Mouse (Mus musculus) ovary, postnatal 14 days (tissue): ENCODE measurements at regions not wholly inside any gene's neighbourhood (a gene's known extent, or its start where the extent isn't known, plus 50 kb on each side); places are given as distances from the start of the nearest gene placed in this dataset.

Source experiments
- DNase-seq: peaks from one replicate; pipeline ENCODE4 v3.0.0; 2022; ENCODE audit warnings: low spot score

DNA sequence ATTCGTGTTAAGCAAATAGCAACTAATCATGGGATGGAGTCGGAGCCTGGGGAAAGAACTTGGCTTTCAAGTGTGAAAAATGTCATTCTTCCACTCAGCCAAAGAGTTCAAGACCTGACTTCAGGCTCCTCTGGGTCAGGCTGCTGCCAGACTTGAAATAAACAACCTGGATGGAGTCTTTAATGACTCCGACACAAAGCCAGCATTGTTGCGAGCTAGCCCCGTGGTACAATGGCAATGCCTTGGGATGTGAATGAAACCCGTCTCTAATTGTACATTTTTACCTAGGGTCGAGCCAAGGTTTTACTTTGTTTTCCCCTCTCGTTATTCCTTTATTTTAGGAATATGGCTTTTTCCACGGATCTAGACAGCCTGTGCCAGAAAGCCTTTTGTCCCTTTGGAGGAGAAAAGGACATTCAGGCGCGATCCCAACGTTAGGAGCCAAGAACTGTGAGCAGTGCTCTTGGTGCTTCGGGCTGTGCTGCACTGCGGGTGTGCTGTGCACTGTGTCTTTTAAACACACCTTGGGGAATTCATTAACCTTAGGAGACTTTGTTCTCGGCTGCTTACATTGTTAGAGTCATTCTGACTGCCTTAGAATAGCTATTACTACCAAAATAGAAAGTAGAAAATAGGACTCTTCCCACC lies 398.1 kb downstream of the Cd83 start:
- no peak for DNase-seq

DNA sequence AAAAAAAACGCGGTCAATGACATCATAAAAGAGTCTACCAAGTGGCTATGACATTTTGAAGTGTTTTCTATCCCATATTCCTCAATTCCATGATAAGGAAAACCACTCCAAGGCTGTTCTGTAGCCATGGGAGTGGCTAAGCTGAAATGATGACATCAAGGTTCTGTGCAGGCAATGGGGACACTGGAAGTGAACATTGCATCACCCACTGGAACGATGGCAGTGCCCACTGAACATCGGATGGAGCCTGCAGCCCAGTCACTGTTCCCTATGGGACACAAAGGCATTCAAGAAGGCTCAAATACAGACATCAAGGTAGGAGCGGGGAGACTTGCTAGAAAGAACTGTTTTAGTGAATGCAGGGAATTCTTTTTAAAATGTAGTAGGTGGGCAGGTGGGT lies 410.8 kb downstream of the Cd83 start:
- DNase-seq = no peak

DNA sequence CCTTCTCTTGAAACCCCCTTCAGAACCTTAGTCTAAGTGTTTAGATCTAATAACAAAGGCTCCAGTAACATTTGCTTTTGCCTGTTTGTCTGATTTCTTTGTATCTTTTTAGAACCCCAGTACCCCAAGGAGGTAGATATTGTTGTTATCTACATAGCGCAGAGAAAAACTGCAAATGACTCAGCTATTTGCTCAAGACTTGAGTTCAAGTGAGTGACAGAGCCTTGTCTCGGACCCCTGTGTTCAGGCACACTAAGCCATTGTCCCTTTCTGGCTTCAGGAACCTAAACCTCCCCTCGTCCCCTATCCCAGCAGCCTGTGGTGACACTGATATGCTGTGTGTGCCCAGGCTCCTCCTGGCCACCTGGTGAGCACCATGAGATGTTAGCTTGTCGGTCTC lies 421.5 kb downstream of the Cd83 start:
- DNase-seq = no peak

DNA sequence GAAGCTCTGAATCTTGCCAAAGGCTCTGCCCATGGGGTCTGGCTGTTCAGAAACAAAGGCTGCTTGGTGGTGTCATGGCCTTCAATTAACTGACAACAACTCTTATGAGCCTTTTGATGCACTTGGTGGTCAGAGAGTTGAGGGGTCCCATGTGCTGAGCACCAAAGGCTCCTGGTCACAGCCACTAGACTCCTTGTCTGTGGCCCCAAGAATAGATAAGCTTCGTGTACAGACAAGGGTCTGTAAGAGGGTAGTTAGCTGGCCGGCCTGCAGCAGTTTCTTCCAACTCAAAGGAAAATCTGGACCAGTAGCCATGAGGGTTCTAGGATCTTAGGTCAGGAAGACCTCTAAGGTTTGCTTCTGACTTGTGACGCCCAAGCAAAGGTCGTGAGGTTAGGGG lies 421.9 kb downstream of the Cd83 start:
- no peak for DNase-seq

DNA sequence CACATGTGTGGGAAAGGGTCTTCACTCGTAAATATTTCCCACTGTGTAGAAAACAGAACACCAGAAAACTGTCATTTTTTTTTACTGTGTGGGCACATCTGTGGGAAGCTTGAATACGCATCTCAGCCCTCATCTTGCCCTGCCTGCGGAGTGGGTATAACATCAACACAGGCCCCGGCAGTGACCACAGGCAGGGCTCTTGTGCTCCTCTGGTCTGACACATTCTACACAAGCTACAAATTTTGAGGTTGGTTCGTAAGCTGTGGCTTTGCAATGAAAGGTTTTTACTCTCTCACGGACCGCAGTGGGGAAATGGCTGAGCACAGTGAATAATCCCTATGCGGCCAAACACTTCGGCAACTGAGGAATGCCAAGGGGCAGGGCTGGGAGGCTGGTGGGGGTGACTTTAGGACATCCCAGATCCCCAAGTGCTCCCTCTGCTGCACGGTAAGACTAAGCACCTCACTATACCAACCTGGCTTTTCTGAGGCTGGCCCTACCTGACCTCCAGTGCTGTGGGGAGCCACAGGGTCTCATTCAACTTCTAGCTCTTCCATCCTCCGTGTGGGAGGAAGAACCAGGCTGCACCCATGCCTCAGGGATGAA lies 422.9 kb downstream of the Cd83 start:
- DNase-seq = no peak

DNA sequence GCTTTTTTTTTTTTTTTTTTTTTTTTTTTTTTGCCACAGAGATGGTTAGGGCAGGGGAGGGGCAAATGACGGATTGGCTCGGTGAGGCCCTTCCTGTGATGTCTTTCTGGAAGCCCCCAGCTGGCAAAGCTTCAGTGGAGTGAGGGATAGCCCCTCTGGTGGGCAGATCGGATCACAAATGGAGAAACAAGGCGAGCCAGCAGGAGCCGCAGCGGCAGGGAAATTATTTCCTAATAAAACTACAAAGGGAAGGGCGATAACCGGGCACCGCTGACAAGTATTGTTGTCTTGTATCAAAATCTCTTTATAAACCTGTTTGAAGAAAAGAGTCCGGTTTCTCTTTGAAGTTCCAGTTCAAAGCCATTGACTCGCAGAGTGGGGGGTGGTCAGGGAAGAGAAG lies 424.5 kb downstream of the Cd83 start:
- no peak for DNase-seq

DNA sequence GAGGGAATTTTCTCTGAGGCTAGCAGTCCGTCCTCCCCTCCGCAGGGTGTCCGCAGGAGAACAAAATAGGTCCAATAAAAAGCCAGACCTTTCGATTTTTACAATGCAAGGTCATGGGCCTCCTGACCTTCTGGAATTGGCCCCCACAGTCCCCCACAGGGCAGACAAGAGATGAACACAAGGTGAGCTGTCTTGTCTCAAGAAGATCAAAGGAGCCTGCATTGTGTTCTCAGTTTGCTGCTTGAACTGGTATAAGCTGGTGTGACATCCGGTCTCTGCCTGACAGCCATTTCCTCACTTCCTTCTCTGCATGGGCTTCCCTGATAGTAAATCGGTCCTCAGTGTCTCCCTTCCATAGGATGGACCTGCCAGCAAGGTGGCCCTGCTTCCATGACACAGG lies 425.5 kb downstream of the Cd83 start:
- DNase-seq = no peak

DNA sequence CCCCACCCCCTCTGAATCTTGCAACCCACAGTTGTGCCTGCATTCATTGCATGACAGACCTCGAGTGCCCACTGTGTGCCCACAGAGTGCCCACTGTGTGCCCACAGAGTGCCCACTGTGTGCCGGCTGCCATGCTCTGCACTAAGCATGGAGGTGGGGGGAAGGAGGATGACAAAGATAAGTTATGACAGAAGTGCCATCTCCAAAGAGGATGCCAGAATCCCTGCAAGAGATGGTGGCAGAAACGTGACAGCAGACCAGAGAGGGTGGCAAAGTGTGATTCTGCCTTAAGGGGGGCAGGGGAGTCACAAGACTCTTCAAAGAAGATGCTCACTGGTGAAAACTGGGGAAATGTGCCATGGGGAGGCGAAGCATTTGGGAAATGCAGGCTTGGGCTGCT lies 427.8 kb downstream of the Cd83 start:
- no peak for DNase-seq

DNA sequence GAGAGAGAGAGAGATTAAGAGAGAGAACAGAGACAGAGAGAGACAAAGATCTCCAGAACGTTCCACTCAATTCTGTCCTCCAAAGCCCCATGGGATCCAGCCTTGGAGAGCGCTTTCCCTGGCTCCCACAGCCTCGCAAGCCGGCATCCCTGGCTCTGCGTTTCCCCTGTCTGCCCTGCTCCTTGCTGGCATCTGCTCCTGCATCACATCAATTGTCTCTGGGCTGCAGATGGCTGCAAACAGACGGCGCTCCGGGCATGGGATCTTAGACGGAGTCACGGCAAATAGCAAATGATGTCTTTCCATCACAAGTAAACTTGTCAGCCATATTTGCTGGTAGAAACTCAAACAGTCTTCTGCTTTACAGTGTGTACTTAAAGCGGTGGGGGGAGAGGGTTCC lies 428.4 kb downstream of the Cd83 start:
- no peak for DNase-seq

DNA sequence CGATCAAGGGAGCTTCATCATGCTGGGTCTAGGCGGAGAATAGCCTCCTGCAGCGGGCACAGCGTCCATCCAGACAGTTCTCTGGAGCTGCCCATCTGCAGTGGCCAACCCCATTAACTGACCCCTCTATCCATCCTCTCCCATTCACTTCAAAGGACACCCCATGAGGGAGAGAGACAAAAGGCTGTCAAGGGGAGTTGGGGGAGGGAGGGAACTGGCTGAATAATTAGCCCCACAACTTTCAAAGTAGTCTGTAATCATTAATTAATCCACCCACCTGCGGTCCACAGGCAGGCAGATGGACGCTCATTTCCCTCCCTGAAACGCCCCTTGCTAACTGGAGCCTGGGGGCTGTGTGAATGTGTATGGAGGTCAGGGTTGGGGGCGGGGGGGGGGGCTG lies 433.7 kb downstream of the Cd83 start:
- DNase-seq = no peak

DNA sequence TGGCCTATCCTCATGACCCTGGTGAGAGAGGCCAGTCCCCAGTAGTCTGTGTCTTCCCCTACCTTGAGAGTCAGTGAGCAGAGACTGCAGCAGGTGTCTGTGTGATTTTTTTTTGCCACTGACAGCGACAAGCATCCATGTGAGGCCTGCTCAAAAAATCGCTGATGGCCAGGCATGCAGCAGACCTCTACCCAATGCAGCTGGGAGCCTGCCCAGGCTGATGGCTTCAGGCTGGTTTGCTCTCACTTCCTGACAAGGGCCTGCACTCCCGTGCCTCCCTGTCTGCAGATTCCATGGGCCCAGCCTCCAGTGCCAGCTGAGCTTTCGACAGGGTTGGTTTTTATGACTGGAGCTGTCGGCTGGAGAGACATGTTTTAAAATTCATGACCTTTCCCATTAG lies 437.1 kb downstream of the Cd83 start:
- DNase-seq = no peak

DNA sequence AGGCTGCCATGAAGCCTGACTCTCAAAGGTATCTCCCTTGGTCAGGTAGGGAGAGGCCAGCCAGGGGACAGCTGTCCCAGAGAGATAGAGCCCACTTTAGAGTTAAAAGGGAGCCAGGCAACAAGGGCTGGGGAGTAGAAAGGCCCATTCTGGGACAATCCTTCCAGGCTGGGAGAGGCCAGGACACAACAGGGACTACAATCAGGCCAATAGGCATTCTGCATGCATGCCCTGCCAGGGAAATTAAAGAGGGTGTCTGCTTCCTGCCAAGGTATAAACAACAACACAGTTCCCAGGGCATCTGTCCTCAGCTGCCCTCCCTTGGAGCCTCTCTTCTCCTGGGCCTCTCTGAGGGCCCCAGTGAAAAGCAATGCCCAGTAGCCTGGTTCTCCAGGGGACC lies 437.8 kb downstream of the Cd83 start:
- no peak for DNase-seq

DNA sequence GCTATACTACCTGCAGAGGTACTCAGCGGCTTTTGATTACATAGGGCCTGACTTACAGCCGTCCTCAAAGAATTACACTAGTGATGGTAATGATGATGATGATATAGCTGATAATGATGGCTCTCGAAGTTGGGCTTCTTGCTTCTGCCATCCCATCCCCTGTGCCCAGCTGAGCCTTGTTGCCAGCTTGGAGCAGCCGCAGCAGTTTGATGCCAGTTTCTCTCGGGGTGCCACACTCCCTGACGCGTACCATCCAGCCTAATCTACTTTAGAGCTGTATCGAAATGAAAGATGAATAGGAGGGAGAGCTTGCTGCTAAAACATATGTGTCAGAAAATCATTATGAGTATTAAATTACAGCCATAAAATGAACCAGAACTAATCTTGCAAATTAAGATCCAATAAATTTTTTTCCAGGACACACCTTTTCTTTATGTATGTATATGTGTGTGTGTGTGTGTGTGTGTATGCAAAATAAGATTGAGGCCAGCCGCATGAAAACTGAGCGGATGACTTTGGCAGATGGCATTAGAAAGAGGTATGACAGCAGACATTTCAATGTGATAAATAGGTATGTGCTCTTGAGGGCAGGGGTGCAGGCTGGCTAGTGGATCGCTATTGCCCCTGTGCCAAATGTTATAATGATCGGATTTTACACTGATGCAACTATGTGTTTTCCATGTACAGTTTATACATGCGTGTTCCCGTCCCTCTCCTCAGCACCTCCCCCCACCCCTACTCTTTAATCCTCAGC lies 443.3 kb downstream of the Cd83 start:
- DNase-seq = no peak

DNA sequence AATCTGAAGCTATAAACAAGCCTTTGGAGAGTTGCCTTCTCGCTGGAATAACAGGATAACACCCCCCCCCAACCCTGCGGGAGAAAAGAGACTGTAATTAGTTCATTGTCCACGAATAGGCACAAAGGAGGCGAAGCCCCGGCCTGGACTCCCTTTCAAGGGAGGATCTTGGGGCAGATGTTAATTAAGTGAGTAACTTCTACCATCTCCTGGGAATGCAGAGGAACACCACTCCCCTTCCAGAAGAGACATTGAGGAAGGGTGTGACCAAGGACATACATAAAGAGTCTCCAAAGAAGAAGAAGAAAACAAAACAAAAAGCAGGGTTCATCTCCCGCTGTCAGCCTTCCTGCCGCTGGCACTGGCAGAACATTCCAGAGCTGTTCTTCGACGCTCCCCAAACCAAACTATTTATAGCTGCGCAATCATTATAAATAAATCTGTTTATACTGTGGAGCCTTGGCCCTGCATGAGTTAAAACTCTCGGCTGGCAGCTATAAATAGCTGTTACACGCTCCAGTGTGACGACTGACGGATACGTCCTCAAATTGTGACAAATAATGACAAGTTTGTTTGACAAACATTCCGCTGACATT lies 444.1 kb downstream of the Cd83 start:
- no peak for DNase-seq

DNA sequence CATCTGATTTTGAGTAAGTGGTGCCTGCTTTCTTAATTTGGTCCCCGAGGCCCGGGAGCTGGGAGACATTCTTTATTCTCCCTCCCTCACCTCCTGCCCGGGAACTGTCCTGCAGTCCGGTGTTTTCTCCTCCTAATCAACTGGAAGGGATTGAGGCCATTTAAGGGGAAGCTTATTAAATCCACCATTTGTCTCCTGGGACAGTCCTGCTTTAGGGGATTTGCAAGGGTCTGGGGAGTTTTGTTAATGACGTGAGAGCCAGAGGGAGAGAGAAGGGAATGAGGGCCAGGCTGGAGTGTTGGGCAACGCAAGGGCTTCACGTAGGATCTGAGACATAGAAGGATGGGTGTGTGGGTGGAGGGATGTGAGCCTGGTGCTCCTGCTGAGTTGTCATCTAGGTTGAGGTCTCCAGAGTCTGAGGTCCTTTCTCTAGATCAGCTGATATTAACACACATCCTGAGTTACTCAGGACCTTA lies 444.6 kb downstream of the Cd83 start:
- DNase-seq = no peak

DNA sequence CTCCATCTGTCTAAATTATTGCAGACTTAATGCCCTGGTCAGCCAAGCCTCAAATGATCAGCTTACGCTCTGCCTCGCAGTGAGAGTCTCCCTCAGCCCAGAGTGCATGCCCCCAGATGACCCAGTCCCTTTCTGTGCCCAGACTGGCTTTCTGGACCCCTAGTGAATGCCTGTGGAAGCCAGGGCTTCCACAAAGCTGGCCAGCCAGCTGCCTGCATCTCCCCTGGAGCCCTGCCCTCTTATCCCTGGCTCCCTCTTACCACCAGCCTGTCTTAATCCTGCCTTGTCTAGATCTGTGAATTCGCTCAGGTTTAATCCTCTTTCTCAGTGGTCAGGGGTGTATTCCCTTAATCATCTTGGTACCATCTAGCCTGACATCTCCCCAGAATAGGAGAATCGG lies 446.8 kb downstream of the Cd83 start:
- DNase-seq = no peak

DNA sequence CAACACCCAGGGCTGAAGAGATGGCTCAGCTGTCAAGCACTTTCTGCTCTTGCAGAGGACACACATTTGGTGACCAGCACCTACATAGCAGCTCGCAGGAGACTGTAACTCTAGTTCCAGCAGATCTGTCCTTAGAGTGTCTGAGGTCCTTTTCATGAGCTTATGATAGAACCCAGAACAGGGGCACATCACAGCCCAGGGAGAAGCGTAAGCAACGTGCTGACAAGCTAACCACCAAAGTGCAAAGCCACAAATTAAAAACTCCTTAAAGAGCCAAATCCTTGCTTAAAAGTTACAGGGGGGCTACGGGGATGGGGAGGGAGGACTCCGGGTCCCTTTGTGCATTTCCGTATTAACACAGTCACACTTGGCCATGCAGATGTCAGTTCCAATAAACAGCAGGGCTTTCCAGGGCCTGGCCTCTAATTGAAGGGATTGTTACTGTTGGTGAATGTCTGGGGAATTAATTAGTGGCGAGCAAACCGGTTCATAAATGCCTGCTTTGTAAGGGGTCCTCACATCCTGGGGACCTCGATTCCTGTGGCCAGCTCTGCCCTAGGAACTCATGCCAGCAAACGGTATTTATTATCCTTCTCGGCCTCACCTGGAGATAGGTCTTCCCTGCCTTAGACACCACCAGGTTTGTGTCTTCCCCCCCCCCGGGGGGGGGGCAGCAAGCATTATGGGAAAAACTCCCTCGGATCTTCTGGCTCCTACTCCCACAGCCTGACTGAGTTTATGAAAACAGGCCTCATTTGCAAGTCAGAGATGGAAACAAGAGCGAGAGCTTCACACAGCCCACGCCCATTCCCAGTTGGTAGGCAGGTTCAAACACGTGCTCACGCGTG lies 447.5 kb downstream of the Cd83 start:
- no peak for DNase-seq

DNA sequence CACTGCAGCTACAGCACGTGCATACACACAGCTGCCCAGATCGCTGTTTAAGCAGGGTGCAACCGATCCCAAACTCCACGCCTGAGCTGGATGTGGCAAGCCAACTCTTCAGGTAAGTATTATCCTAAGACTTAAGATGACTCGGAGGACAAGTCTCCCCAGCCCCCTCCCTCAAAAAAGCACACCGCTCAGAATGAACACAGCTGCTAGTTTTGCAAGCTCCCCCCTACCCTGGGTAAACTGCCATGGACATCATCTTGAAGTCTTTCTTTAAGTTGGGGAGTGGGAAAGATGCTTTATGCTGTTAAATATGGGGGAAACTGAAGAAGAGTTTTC lies 448.1 kb downstream of the Cd83 start:
- DNase-seq = no peak

DNA sequence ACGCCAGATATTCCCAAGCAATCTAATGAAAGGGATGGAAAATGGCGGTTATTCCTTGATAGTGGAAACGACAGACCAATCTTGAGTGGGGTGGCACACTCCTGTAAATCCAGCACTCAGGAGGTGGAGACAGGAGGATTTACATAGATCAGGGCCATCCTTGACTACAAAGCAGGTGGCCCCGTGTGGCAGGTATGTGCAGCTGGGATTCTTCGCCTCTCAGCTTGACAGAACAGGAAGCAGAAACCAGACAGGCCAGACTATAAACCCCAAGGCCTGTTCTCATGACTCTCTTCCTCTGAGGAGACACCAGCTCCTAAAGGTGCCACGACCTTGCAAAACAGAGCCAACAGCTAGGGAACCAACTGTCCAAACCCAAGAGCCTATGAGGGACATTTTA lies 449.7 kb downstream of the Cd83 start:
- no peak for DNase-seq

DNA sequence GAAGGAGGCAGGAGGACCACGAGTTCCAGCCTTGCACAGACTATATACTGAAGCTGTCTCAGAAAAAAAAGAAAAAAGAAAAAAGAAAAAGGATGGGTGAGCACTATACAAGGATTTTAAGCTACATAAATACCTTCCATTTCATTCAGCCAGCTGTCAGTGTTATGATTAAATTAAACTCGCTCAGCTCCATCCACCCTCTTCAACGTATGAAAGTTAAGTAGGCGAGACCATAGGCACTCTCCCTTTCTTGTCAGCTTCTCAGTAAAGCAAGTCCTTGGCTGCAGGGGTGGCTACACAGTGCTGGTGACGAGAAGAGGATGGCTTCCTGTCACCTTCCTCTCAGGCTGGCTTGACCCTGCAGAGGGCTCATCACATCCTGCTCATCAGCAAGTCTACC lies 450.7 kb downstream of the Cd83 start:
- no peak for DNase-seq

DNA sequence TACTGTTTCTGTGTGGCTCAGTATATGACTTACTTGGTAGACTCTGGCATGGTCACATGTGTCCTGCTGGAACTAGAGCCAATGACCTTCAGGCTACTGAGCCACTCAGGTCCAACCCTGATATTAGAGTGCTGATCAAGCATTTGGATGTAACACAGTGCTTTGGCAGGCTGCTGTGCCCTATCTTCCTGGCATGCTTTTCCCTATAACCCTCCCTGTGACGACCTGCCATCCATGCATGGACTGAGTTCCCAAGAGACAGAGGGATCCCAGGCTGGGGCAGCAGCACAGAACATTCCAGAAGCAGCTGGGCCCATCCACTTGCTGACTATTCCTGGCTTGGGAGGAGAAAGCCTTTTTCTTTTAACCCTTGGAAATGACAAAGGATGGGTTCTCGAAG lies 451.4 kb downstream of the Cd83 start:
- DNase-seq = no peak

DNA sequence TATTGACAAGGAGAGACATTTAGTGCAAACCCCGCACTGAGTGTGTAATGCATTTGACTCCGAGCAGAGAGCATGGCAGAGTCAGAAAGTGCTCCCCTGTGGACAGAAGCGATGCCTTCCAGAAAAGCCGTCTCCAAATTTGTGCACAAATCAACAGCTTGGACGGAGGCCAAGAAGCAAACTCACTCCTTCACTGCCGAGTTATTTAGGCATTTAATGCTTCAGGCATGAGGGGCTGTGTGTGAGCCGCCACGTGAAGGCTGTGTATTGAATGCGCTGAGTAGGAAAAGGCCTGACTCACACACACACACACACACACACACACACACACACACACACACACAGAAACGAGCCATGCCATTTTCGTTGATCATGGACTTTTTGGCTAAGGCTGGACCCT lies 453.7 kb downstream of the Cd83 start:
- DNase-seq = peak; percentile 47
